Mouse (Mus musculus): ENCODE measurements around the gene Rasal3. TPM values are rescaled to one million over a fixed set of nuclear protein-coding genes. Genes with fewer than 3 reads are reported as not detected.

The Rasal3 gene
- polyA plus RNA-seq, 1 experiment from 2014 or later: 5.5 TPM

DNA sequence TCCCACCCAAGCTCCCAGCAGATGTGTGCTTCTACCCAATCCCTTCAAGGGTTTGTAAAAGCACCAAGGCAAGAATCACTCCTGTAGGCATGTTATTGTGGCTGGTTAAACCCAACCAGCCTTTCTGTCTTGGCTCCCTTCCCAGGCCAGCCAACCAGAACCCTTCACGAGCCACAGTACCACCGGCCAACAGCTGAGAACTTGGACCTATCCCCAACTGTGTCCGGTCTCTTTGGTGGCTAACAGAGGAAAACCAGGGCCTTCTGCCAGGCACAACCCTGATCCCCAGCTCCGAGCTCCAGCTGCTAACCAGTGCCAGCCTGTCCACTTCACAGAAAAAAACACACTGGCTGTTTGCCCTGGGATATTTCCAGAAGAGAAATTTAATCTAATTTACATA, 49.7 kb downstream of the Rasal3 start:
- H3K4me1 ChIP-seq: peaks cover 14% of the 10 kb centered on the region
- no peak overlapping the region for H3K4me3 ChIP-seq
- H3K9ac ChIP-seq: no peak overlapping the region
- peaks cover 49% of the 10 kb centered on the region for H3K36me3 ChIP-seq
- H3K27me3 ChIP-seq: no peaks in the 10 kb centered on the region
- H3K9me3 ChIP-seq: no peaks in the 10 kb centered on the region
- H3K4me2 ChIP-seq: no peak overlapping the region
- ATAC-seq (ENCODE audit: borderline replicate concordance, extremely low read depth, low FRiP score, low TSS enrichment): no peak
- H3K27ac ChIP-seq: no peak overlapping the region
- WGBS: 53% methylated on average over 4 of the region's 4 CpGs

GRCm38 (mm10) chr17:32351726-32352125, 51.7 kb downstream of the Rasal3 start:
- H3K4me1 ChIP-seq: peaks cover 22% of the 10 kb centered on the region
- no peak overlapping the region for H3K4me2 ChIP-seq
- no peaks in the 10 kb centered on the region for H3K9me3 ChIP-seq
- peaks cover 29% of the 10 kb centered on the region for H3K36me3 ChIP-seq
- no peak overlapping the region for H3K9ac ChIP-seq
- no peaks in the 10 kb centered on the region for H3K27me3 ChIP-seq
- ATAC-seq (ENCODE audit: borderline replicate concordance, extremely low read depth, low FRiP score, low TSS enrichment): no peak
- H3K4me3 ChIP-seq: no peak overlapping the region
- no peak overlapping the region for H3K27ac ChIP-seq

DNA sequence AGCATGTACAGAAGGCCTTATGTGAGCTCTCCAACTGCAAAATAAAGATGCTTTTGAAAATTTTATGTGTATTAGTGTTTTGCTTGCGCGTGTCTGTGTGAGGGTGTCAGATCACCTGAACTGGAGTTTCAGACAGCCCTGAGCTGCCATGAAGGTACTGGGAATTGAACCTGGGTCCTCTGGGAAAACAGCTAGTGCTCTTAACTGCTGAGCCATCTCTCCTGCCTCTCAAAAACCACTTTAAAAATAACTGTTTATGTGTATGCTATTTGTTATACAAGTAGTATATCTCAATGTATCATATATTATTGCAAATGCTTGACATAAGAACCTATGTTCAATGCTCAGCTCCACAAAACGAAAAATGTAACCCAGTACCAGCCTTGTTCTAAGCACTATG, 52.1 kb downstream of the Rasal3 start:
- Histone ChIP-seq H3K4me3 (peak overlapping the region; percentile 96), H3K36me3 (peaks cover 25% of the 10 kb centered on the region), H3K27me3 (no peaks in the 10 kb centered on the region), H3K9ac (no peak overlapping the region), H3K4me1 (peaks cover 22% of the 10 kb centered on the region), H3K4me2 (peak overlapping the region; percentile 87), H3K27ac (no peak overlapping the region), H3K9me3 (no peaks in the 10 kb centered on the region)
- ATAC-seq (ENCODE audit: borderline replicate concordance, extremely low read depth, low FRiP score, low TSS enrichment): no peak
- 65% methylated on average over 3 of the region's 3 CpGs for WGBS

GRCm38 (mm10) chr17:32350382-32350983, 52.9 kb downstream of the Rasal3 start, which contains the start of gene Akap8l:
Gene Akap8l (minus strand): TSS chr17:32350607.
- Histone ChIP-seq H3K36me3 (peaks cover 17% of the 10 kb centered on the region), H3K9ac (peak within 1 kb of the TSS; percentile 83), H3K4me1 (peaks cover 22% of the 10 kb centered on the region), H3K27me3 (no peaks in the 10 kb centered on the region), H3K9me3 (no peaks in the 10 kb centered on the region), H3K27ac (peak within 1 kb of the TSS; percentile 77), H3K4me3 (peak within 1 kb of the TSS; percentile 96), H3K4me2 (peak within 1 kb of the TSS; percentile 87)
- peak; percentile 97 for ATAC-seq (ENCODE audit: borderline replicate concordance, extremely low read depth, low FRiP score, low TSS enrichment)
- under 1% methylated on average over 37 of the region's 37 CpGs for WGBS

GRCm38 (mm10) chr17:32349851-32350381, 53.5 kb downstream of the Rasal3 start:
- no peaks in the 10 kb centered on the region for H3K27me3 ChIP-seq
- peaks cover 13% of the 10 kb centered on the region for H3K36me3 ChIP-seq
- peak overlapping the region; percentile 83 for H3K9ac ChIP-seq
- 0% methylated on average over 24 of the region's 24 CpGs for WGBS
- peak; percentile 17 for ATAC-seq (ENCODE audit: borderline replicate concordance, extremely low read depth, low FRiP score, low TSS enrichment)
- peaks cover 22% of the 10 kb centered on the region for H3K4me1 ChIP-seq
- H3K4me2 ChIP-seq: peak overlapping the region; percentile 87
- H3K9me3 ChIP-seq: no peaks in the 10 kb centered on the region
- H3K27ac ChIP-seq: peak overlapping the region; percentile 77
- peak overlapping the region; percentile 96 for H3K4me3 ChIP-seq

DNA sequence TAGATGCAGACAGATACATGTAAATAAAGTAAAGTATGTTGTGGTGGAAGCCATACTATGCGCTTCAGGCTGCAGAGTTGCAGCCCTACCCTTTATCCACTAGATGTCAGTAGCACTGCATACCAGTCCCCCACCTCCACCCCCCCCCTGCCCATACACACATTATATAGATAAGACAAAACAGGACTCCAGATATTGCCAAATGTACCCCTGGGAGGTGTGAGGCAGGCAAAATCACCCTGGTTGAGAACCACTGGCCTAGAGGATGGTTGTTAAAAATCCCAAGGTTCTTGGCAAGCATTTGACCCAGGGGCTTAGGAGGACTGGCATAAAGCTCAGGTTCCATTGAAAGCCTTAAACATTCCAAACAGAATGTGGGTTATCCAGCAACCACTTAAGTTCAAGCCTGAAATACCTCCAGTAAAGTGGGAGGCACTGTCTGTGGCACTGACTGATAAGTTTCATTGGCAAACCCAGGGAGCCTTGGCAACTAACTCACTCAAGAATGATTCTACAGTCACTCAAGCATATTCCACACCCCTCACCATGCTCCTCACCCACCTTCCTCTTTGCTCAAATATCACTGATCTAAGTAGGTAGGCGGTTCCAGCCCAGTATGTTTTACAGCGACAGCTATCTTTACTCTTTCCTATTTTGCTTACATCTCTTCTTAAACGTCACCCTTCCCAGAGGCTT, 54.2 kb downstream of the Rasal3 start:
- H3K4me1 ChIP-seq: peaks cover 22% of the 10 kb centered on the region
- H3K4me3 ChIP-seq: peak overlapping the region; percentile 96
- ATAC-seq (ENCODE audit: borderline replicate concordance, extremely low read depth, low FRiP score, low TSS enrichment): no peak
- H3K9ac ChIP-seq: peak overlapping the region; percentile 83
- 9% methylated on average over 4 of the region's 4 CpGs for WGBS
- H3K36me3 ChIP-seq: peaks cover 13% of the 10 kb centered on the region; the same call in 1 of the 2 replicates
- H3K27me3 ChIP-seq: no peaks in the 10 kb centered on the region
- no peaks in the 10 kb centered on the region for H3K9me3 ChIP-seq
- peak overlapping the region; percentile 77 for H3K27ac ChIP-seq
- H3K4me2 ChIP-seq: peak overlapping the region; percentile 87

DNA sequence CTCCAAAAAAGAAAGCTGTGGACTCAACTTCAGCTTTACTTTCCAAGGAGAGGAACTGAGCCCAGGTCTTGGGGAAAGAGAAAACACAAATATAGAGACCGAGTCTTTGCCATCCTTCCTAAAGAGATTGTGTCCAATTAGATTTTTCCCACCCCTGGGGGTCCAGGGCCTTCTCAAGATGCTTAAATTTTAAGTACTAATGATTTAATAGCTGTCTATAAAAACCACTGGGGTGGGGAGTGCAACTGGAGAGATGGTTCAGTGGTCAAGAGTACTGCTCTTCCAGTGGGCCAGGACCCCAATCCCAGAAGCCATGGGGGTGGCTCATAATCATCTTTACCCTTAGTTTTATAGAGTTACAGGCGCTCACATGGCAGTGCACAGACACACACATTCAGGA, 55.0 kb downstream of the Rasal3 start:
- peak overlapping the region; percentile 87; the same call in 1 of the 2 replicates for H3K4me2 ChIP-seq
- peak overlapping the region; percentile 26; the same call in 1 of the 2 replicates for H3K27ac ChIP-seq
- no peak for ATAC-seq (ENCODE audit: borderline replicate concordance, extremely low read depth, low FRiP score, low TSS enrichment)
- H3K36me3 ChIP-seq: peaks cover 15% of the 10 kb centered on the region; the same call in 1 of the 2 replicates
- peaks cover 22% of the 10 kb centered on the region for H3K4me1 ChIP-seq
- WGBS: 88% methylated on average over 2 of the region's 2 CpGs
- no peaks in the 10 kb centered on the region for H3K9me3 ChIP-seq
- peak overlapping the region; percentile 96; the same call in 1 of the 2 replicates for H3K4me3 ChIP-seq
- no peak overlapping the region for H3K9ac ChIP-seq
- no peaks in the 10 kb centered on the region for H3K27me3 ChIP-seq

- 85% methylated on average over 1 of the region's 1 CpGs for WGBS
- no peak for ATAC-seq (ENCODE audit: borderline replicate concordance, extremely low read depth, low FRiP score, low TSS enrichment)
- Histone ChIP-seq H3K4me1 (no peaks in the 10 kb centered on the region), H3K9me3 (no peaks in the 10 kb centered on the region), H3K4me2 (no peak overlapping the region), H3K27me3 (no peaks in the 10 kb centered on the region), H3K9ac (no peak overlapping the region), H3K4me3 (no peak overlapping the region), H3K27ac (no peak overlapping the region), H3K36me3 (peaks cover 59% of the 10 kb centered on the region)
Measured at GRCm38 (mm10) chr17:32341102-32341501, 62.3 kb downstream of the Rasal3 start.

Small RNA genes lying within 50 kb of the gene (microRNA-seq; reads per million reads assigned to microRNA genes)
- not detected for gene Gm22201

Other genes with a start within 250 kb of the Rasal3 start
- gene Notch3, start 236.7 kb downstream of the Rasal3 start, polyA plus RNA-seq (2015; fragmentation: Nextera tagmentation; extraction: Ambion mirVana): 18.2 and 19.8 TPM in 2 replicates
- gene Ephx3, start 214.0 kb downstream of the Rasal3 start, polyA plus RNA-seq (2015; fragmentation: Nextera tagmentation; extraction: Ambion mirVana): 0.11 TPM in 2 replicates
- 75.4 and 80.0 TPM in 2 replicates for gene Brd4, start 118.9 kb downstream of the Rasal3 start, polyA plus RNA-seq (2015; fragmentation: Nextera tagmentation; extraction: Ambion mirVana)
- gene Akap8, start 82.3 kb downstream of the Rasal3 start, polyA plus RNA-seq (2015; fragmentation: Nextera tagmentation; extraction: Ambion mirVana): 87.1 and 101 TPM in 2 replicates
- gene Akap8l, start 53.0 kb downstream of the Rasal3 start, polyA plus RNA-seq (2015; fragmentation: Nextera tagmentation; extraction: Ambion mirVana): 85.0 and 104 TPM in 2 replicates
- 24.9 and 26.9 TPM in 2 replicates for gene Wiz, start 14.1 kb downstream of the Rasal3 start, polyA plus RNA-seq (2015; fragmentation: Nextera tagmentation; extraction: Ambion mirVana)
- 0.26 and 1.2 TPM in 2 replicates for gene Pglyrp2, start 20.6 kb upstream of the Rasal3 start, polyA plus RNA-seq (2015; fragmentation: Nextera tagmentation; extraction: Ambion mirVana)
- gene Cyp4f39, start 49.1 kb upstream of the Rasal3 start, polyA plus RNA-seq (2015; fragmentation: Nextera tagmentation; extraction: Ambion mirVana): 0.69 and 1.3 TPM in 2 replicates
- gene Cyp4f17, start 102.5 kb upstream of the Rasal3 start, polyA plus RNA-seq (2015; fragmentation: Nextera tagmentation; extraction: Ambion mirVana): 6.6 and 6.8 TPM in 2 replicates
- gene Cyp4f16, start 133.0 kb upstream of the Rasal3 start, polyA plus RNA-seq (2015; fragmentation: Nextera tagmentation; extraction: Ambion mirVana): 21.0 and 22.3 TPM in 2 replicates
- not detected in 2 replicates for gene Cyp4f37, start 217.7 kb upstream of the Rasal3 start, polyA plus RNA-seq (2015; fragmentation: Nextera tagmentation; extraction: Ambion mirVana)